Mouse (Mus musculus) kidney, adult 9 months (tissue): ENCODE measurements around the gene Nr1i3.

Experiments used
- DNase-seq: peaks from one replicate; pipeline ENCODE4 v3.0.0; 2022

The Nr1i3 gene

GRCm38 (mm10) chr1:171232800-171233730 is 19.3 kb downstream of the Nr1i3 start:
- DNase-seq, result no peak

DNA sequence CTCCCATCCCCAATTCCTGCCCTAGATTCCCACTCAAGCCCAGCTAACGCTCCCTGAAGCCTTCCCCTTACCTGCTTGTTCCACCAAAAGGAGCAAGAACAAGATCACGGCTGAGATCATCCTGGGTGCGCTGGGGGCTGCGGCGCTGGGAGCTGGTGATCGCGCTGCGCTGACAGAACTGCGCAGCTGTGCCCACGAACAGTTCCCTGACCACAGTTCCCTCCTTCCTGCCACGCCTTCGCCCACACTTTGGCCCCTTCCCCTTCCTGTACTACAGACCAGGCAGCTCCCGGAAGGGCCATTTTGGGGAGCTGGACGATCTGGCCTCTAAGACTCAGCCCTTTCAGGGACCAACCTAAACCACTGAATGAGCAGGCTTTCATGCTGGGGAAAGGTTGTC is 20.4 kb downstream of the Nr1i3 start, which contains the start of gene Fcer1g:
TSS of gene Fcer1g (minus strand) at position 240 of the 400 bp plus-strand sequence.
- DNase-seq, result no peak

- no peak for DNase-seq
These were observed 20.8 kb downstream of the Nr1i3 start for GRCm38 (mm10) chr1:171234538-171234937.

DNA sequence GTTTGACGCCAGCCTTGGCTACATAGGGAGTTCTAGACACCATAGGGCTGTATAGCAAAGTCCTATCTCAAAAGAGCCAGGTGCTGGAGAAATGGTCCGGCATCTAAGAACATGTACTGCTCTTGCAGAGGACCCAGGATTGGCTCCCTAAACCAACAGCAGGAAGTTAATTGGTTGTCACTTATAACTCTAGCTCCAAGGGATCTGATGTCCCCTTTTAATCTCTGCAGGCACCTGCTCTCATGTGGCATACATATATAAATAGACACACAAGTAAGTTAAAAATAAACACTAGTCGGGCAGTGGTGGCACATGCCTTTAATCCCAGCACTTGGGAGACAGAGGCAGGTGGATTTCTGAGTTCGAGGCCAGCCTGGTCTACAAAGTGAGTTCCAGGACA is 22.0 kb downstream of the Nr1i3 start:
- DNase-seq, result no peak

- no peak for DNase-seq
These were observed 23.7 kb downstream of the Nr1i3 start for GRCm38 (mm10) chr1:171237438-171237837.

GRCm38 (mm10) chr1:171238463-171238862 is 24.7 kb downstream of the Nr1i3 start:
- DNase-seq, result peak; percentile 70

GRCm38 (mm10) chr1:171239992-171240744 is 26.4 kb downstream of the Nr1i3 start:
- DNase-seq, result peak; percentile 62

- DNase-seq, result no peak
These were observed 27.1 kb downstream of the Nr1i3 start for GRCm38 (mm10) chr1:171240911-171241310.

DNA sequence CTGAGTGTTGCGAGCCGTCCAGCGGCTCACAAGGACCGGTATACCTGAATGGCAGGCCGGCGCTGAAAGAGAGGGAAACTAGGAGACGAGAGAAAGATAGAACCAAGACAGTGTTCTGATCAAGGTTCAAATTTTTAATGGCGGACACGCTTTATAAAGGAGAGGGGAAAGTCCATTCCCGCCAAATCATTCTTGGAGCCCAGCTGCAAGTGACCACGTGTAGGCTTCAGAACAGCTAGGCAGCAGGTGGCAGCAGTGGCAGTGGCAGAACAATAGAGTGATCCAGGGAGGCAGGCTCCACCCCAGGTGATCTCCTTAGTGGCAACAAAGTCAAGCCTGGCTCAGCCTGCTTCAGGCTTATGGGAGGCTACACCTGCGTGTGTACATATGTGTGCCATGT is 28.2 kb downstream of the Nr1i3 start:
- peak; percentile 66 for DNase-seq

DNA sequence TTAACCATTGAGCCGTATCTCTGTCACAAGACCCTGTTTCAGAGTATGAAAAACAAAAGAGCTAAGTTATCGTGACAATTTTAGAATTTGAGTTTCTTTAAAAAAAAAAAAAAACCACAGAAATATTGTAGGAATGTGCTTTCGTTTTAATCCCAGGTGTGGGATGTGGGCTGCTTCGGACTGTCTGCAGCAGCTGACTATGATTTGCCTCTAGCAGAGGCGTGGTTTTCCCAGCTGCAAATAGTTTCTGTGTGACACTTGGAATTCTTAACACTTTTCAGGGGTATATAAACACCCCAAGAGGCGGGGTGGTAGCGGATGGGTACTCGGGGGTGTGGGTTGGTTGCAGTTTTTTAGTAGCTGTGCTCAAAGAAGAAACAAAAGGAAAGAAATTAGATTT is 31.6 kb downstream of the Nr1i3 start:
- DNase-seq, result no peak

- peak; percentile 99 for DNase-seq
These were observed 33.1 kb downstream of the Nr1i3 start for GRCm38 (mm10) chr1:171246709-171247452.

DNA sequence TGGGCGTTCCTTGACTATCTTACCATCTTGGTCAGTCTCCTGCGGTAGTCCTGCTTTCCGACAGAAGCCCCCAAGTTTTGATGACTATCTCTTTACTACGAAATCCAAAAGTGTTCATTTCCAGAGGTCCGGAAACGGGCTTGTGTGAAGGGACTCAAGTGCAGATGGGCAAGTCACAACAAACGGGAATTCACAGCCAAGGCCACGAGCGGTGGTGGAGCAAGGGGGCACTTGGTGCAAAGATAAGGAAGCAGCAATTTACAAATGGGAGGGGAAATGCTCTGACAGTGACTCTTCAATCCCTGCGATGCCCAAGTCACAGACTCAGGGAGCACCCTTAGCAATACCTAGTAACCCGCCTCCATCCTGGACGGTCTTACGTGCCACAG is 33.7 kb downstream of the Nr1i3 start:
- DNase-seq, result no peak

- no peak for DNase-seq
These were observed 34.1 kb downstream of the Nr1i3 start for GRCm38 (mm10) chr1:171247916-171248315.

DNA sequence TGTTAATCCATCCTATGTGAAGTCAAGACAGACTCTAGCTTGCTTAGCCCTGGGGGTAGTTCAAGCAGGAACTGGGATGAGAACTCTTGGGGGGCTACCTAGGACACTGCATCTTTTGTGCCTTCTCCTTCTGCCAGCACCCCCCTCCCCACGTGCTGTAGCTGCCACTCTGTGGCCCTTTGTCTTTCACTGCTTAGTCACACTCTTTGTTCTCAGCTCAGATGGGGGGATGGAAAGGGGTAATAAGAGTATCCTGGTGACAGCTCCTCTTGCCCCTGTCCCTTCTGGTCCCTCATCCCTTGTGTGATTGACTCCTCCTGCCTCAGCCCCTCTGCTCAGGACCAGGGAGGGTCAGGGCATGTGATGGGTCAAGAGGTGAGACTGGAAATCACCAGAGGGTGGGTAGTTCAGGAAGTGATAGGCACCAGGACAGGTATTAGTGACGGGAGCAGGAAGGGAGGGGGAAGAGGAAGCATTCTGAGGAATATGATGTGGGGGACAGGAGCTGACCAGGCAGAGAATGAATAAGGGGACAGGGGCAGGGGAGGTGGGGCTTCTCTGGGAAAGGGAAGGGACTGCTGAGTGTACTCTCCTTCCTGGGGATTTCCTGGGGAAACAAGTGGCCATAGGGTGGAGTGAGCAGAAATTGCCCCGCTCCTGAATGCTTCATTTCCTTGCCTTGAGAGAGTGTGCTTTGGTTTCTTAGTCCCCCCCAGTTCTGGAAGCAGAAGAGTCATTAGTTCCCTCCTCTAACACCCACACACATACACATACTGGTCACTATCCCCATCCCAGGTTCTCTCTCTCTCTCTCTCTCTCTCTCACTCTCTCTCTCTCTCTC is 34.8 kb downstream of the Nr1i3 start:
- DNase-seq, result no peak

GRCm38 (mm10) chr1:171249913-171250600 is 36.3 kb downstream of the Nr1i3 start, which contains the start of gene Adamts4:
Gene Adamts4 (plus strand): TSS chr1:171250421.
- no peak for DNase-seq

DNA sequence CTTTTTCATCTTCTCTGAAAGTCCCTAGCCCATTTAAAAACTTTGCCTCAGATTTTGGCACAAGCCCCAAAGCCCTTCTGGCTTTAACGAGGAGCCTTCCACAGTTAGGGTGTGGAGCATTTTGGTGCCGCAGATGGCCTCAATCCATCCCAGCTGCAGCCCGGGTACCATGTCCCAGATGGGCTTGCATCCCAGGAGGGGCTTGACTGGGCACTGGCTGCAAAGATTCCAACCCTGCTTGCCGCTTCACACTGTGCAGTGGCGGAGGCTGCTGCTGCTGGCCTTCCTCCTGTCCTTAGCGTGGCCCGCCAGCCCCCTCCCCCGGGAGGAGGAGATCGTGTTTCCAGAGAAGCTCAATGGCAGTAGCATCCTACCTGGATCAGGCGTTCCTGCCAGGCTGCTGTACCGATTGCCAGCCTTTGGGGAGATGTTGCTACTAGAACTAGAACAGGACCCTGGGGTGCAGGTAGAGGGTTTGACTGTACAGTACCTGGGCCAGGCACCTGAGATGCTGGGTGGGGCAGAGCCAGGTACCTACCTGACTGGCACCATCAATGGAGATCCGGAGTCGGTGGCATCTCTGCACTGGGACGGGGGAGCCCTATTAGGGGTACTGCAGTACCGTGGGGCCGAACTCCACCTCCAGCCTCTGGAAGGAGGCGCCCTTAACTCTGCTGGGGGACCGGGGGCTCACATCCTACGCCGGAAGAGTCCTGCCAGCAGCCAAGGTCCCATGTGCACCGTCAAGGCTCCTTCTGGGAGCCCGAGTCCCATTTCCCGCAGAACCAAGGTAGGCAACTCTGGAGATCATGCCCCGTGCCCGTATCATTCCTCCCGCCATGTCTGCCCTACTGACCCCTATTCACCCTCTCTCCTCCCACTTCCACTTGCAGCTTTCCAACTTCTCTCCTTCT is 37.2 kb downstream of the Nr1i3 start, which contains the start of gene Ndufs2:
TSS of gene Ndufs2 (minus strand) at position 709 of the 914 bp plus-strand sequence.
- no peak for DNase-seq

GRCm38 (mm10) chr1:171251594-171252324 is 38.0 kb downstream of the Nr1i3 start:
- DNase-seq, result no peak

DNA sequence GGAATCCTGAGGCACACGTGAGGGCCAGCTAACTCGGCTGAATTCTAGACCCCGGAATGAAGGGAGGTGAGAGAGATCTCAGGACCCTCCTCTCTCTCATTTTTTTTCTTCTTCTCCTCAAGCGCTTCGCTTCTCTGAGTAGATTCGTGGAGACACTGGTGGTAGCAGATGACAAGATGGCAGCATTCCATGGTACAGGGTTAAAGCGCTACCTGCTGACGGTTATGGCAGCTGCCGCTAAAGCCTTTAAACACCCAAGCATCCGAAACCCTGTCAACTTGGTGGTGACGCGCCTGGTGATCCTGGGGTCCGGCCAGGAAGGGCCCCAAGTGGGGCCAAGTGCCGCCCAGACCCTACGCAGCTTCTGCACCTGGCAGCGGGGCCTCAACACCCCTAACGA is 38.6 kb downstream of the Nr1i3 start:
- DNase-seq, result no peak

GRCm38 (mm10) chr1:171256095-171256818 is 42.5 kb downstream of the Nr1i3 start:
- peak; percentile 77 for DNase-seq
